Mouse (Mus musculus): Measurements from ENCODE around the gene Rab5b.

GRCm38 (mm10) chr10:128737435-128737834 lies 41.4 kb upstream of the Rab5b start:
- TF ChIP-seq POLR2A (IDR thresholded peaks at IDR 0.05; ENCODE audit: control insufficient read depth, extremely low read depth, insufficient read depth, low read length, poor library complexity) (no peak), CTCF (IDR thresholded peaks at IDR 0.05; ENCODE audit: borderline replicate concordance, control insufficient read depth, extremely low read depth, insufficient read depth, low read length, poor library complexity) (no peak)

Measured in thymus, adult 2 months (tissue).